Mouse (Mus musculus) limb, embryonic 14.5 days (tissue): ENCODE data around the gene Lyrm9. TPM values are rescaled to one million over a fixed set of nuclear protein-coding genes. Genes with fewer than 3 reads are reported as not detected.
"Not testable (repeated sequence)": the region's sequence is repeated elsewhere in the genome, so short reads cannot be mapped to it uniquely, and the experiment has no call there.

Source experiments
- ATAC-seq: fragments of 200-750 bp; cut with Nextera tagmentation; 2 replicates; pipeline ENCODE4 v1.8.0; 2017; ENCODE audit warnings: low read depth, moderate number of reproducible peaks, moderate TSS enrichment; ENCODE audit not compliant: low FRiP score
- DNase-seq: peaks from one replicate; pipeline ENCODE4 v3.0.0-alpha.2; 2015; ENCODE audit warnings: low spot score
- H3K27ac ChIP-seq: fragments of 300-500 bp; sonication (generic); replicated peaks from 2 replicates; pipeline ENCODE4 v1.5.1; 2014; ENCODE audit warnings: low read depth, mild to moderate bottlenecking, low read length, moderate library complexity, mixed read lengths
- H3K27me3 ChIP-seq: fragments of 300-500 bp; sonication (generic); 2 replicates; pipeline ENCODE4 v1.6.1; 2014; ENCODE audit warnings: low read length, mixed read lengths; ENCODE audit not compliant: control insufficient read depth, insufficient read depth
- H3K36me3 ChIP-seq: fragments of 300-500 bp; sonication (generic); 2 replicates; pipeline ENCODE4 v1.6.1; 2014; ENCODE audit warnings: mild to moderate bottlenecking, low read length, moderate library complexity, mixed read lengths; ENCODE audit not compliant: control insufficient read depth, insufficient read depth
- H3K4me1 ChIP-seq: fragments of 300-500 bp; sonication (generic); 2 replicates; pipeline ENCODE4 v1.6.1; 2014; ENCODE audit warnings: antibody characterized with exemption, low read length, mixed read lengths; ENCODE audit not compliant: control insufficient read depth, insufficient read depth
- H3K4me2 ChIP-seq: fragments of 300-500 bp; sonication (generic); replicated peaks from 2 replicates; pipeline ENCODE4 v1.6.1; 2014; ENCODE audit warnings: low read depth, mild to moderate bottlenecking, low read length, moderate library complexity; ENCODE audit not compliant: severe bottlenecking
- H3K4me3 ChIP-seq: fragments of 300-500 bp; sonication (generic); replicated peaks from 2 replicates; pipeline ENCODE4 v1.5.1; 2014; ENCODE audit warnings: low read length
- H3K9ac ChIP-seq: fragments of 300-500 bp; sonication (generic); 2 replicates; pipeline ENCODE4 v1.6.1; 2014; ENCODE audit warnings: mild to moderate bottlenecking, low read depth, low read length, moderate library complexity; ENCODE audit not compliant: severe bottlenecking
- H3K9me3 ChIP-seq: fragments of 300-500 bp; sonication (generic); 2 replicates; pipeline ENCODE4 v1.6.1; 2016; ENCODE audit warnings: low read length; ENCODE audit not compliant: control insufficient read depth
- POLR2A ChIP-seq: fragments of 200-500 bp; IDR thresholded peaks from 2 replicates; pipeline ENCODE4 v1.8.0; 2012; ENCODE audit warnings: inconsistent platforms, mild to moderate bottlenecking, moderate library complexity, borderline replicate concordance; ENCODE audit not compliant: insufficient read depth, insufficient read length; ENCODE audit errors: extremely low read depth
- WGBS: fragments of 180-500 bp; shearing (Covaris S2); extraction: QIAGEN DNeasy Blood & Tissue Kit; methylation state at CpG from one replicate; pipeline ENCODE4 v1.1.7; 2014; 5-methylcytosine and 5-hydroxymethylcytosine counted together
- polyA plus RNA-seq, 2 experiments: library from polyadenylated mRNA; depleted of rRNA in 1 of 2; stranded (reverse) in 1 of 2; unstranded in 1 of 2; fragments of >200 nt; fragmentation: Nextera tagmentation in 1 of 2; extraction: Ambion mirVana in 1 of 2; gene quantifications; 2 replicates each; pipeline versions ENCODE4 v1.2.1 to v1.2.3; 2012 to 2014

The Lyrm9 gene
- polyA plus RNA-seq, 2 experiments, result 10.1 to 15.1 TPM

- TF ChIP-seq POLR2A, result no peak
- Histone ChIP-seq H3K4me2 (no peak overlapping the region), H3K9me3 (no peaks in the 10 kb centered on the region), H3K4me1 (no peaks in the 10 kb centered on the region), H3K27ac (no peak overlapping the region), H3K27me3 (no peaks in the 10 kb centered on the region), H3K4me3 (no peak overlapping the region), H3K9ac (no peak overlapping the region), H3K36me3 (no peaks in the 10 kb centered on the region)
- WGBS, result 66% methylated on average over 3 of the region's 3 CpGs
- no peak for ATAC-seq
- no peak for DNase-seq
Observed at GRCm38 (mm10) chr11:78866486-78866885, 40.1 kb downstream of the Lyrm9 start.

GRCm38 (mm10) chr11:78867696-78868095 lies 41.3 kb downstream of the Lyrm9 start:
- no peak for TF ChIP-seq POLR2A

DNA sequence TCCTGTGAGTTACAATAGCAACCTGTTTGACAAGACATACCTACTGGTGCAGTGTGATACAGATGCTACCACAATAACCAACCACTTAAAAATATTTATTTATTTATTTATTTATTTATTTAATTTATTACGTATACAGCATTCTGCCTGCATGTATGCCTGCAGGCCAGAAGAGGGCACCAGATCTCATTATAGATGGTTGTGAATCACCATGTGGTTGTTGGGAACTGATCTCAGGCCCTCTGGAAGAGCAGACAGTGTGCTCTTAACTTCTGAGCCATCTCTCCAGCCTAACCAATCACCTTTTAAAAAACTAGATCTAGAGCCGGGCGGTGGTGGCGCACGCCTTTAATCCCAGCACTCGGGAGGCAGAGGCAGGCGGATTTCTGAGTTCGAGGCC lies 42.8 kb downstream of the Lyrm9 start:
- H3K9me3 ChIP-seq, H3K36me3 ChIP-seq, H3K4me3 ChIP-seq, H3K27ac ChIP-seq, H3K27me3 ChIP-seq, H3K4me2 ChIP-seq, ATAC-seq, H3K4me1 ChIP-seq, H3K9ac ChIP-seq, DNase-seq: not testable (repeated sequence)
- WGBS, result 98% methylated on average over 8 of the region's 8 CpGs

More at GRCm38 (mm10) chr11:78867696-78868095, 41.3 kb downstream of the Lyrm9 start:
- H3K4me3 ChIP-seq, result no peak overlapping the region
- no peak overlapping the region for H3K27ac ChIP-seq
- ATAC-seq (no peak), DNase-seq (no peak)
- no peaks in the 10 kb centered on the region for H3K36me3 ChIP-seq
- 67% methylated on average over 3 of the region's 3 CpGs for WGBS
- H3K27me3 ChIP-seq, result no peaks in the 10 kb centered on the region
- H3K9me3 ChIP-seq, result no peaks in the 10 kb centered on the region
- H3K4me2 ChIP-seq, result no peak overlapping the region
- H3K9ac ChIP-seq, result no peak overlapping the region
- H3K4me1 ChIP-seq, result no peaks in the 10 kb centered on the region

DNA sequence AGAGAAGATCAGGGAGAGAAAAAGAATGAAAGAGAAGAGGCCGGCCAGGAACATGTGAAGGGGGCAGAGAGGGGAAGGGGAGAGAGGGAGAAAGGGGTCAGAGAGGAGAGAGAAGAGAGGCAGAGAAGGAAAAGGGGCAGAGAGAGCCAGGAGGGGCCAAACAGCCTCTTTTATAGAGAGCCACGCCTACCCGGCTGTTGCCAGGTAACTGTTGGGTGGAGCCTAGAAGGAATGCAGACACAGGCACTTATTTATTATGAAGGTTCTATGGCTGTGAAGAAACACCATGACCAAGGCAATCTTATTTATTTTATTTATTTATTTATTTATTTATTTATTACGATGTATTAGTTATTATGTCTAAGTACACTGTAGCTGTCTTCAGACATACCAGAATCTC lies 44.5 kb downstream of the Lyrm9 start:
- H3K4me1 ChIP-seq, result no peaks in the 10 kb centered on the region
- no peaks in the 10 kb centered on the region for H3K27me3 ChIP-seq
- no peak for ATAC-seq
- H3K36me3 ChIP-seq, result no peaks in the 10 kb centered on the region
- no peaks in the 10 kb centered on the region for H3K9me3 ChIP-seq
- 88% methylated on average over 4 of the region's 4 CpGs for WGBS
- no peak for DNase-seq
- no peak overlapping the region for H3K4me2 ChIP-seq
- TF ChIP-seq POLR2A, result no peak
- H3K9ac ChIP-seq, result no peak overlapping the region
- H3K27ac ChIP-seq, result no peak overlapping the region
- no peak overlapping the region for H3K4me3 ChIP-seq

DNA sequence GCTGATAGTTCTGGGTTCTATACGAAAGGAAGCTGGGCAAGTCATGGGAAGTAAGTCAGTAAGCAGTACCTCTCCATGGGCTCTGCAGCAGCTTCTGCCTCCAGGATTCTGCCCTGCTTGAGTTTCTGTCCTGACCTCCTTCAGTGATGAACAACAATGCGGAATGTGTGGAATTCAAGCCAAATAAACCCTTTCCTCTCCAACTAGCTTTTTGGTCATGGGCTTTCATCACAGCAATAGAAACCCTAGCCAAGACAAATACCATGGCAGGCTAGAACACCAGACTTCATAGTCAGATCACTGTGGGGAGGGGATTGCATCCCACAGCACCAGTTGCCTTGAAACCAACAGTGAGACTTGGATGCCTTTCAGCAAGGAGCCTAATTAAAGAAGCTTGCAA lies 46.4 kb downstream of the Lyrm9 start:
- no peak overlapping the region for H3K9ac ChIP-seq
- H3K4me1 ChIP-seq, result no peaks in the 10 kb centered on the region
- WGBS, result 40% methylated on average over 2 of the region's 2 CpGs
- DNase-seq, result no peak
- no peaks in the 10 kb centered on the region for H3K36me3 ChIP-seq
- no peaks in the 10 kb centered on the region for H3K9me3 ChIP-seq
- no peak overlapping the region for H3K4me3 ChIP-seq
- TF ChIP-seq POLR2A, result no peak
- no peak overlapping the region for H3K4me2 ChIP-seq
- no peaks in the 10 kb centered on the region for H3K27me3 ChIP-seq
- H3K27ac ChIP-seq, result no peak overlapping the region
- ATAC-seq, result no peak

DNA sequence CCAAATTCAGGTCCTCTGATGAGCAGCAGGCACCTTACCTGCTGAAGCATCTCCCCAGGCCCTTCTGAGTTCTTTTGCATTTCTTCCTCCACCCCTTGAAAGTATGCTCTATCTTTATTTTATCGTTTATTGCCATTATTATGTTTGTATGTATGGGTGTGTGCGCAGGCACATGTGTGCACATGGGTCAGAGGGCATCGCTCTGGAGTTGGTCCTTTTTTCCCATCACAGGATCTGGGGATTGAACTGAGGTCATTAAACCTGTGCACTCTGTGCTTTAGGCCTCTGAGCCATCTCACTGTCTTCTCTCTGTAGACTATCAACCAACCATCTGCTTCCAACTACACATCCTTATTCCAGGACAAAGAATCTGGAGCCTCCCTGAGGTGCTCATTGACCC lies 53.3 kb downstream of the Lyrm9 start:
- DNase-seq, result no peak
- H3K9ac ChIP-seq, result no peak overlapping the region
- 93% methylated on average over 3 of the region's 3 CpGs for WGBS
- H3K4me1 ChIP-seq, result no peaks in the 10 kb centered on the region
- no peaks in the 10 kb centered on the region for H3K36me3 ChIP-seq
- H3K4me3 ChIP-seq, result no peak overlapping the region
- H3K9me3 ChIP-seq, result no peaks in the 10 kb centered on the region
- H3K27me3 ChIP-seq, result no peaks in the 10 kb centered on the region
- H3K4me2 ChIP-seq, result no peak overlapping the region
- TF ChIP-seq POLR2A, result no peak
- H3K27ac ChIP-seq, result no peak overlapping the region
- no peak for ATAC-seq
